Mouse (Mus musculus): ENCODE results near the gene Zfp984.
"Not testable (repeated sequence)": the region's sequence is repeated elsewhere in the genome, so short reads cannot be mapped to it uniquely, and the experiment has no call there.

The Zfp984 gene

DNA sequence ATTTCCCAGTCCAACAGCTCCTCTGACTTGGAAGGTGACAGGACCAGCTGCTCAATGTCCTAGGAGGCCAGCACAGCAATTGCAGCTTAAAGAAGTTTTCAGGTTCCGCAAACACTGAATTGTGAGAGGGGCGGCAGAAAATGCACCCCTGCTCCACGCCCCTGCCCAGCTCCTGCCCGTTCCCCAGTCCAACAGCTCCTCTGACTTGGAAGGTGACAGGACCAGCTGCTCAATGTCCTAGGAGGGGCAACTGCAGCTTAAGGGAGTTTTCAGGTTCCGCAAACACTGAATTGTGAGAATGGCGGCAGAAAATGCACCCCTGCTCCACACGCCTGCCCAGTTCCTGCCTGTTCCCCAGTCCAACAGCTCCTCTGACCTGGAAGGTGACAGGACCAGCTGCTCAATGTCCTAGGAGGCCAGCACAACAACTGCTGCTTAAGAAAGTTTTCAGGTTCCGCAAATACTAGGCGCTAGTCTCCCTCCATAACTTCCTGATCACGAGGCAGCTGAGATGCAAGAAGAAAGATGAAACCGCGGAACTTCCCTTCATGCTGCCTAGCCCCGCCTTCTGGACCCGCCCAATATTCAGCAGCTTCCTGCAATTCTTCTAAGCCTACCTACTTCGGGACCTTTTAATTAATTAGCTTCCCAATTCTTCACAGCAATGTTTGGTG is at the start of gene Zfp984:
Zfp984 (minus strand) TSS at position 497 of the 674 bp plus-strand sequence.
- not testable (repeated sequence) for DNase-seq (ENCODE audit: low read depth, low spot score)

- DNase-seq (ENCODE audit: low read depth, low spot score): no peak
These were observed 41.2 kb upstream of the Zfp984 start for GRCm38 (mm10) chr4:147850776-147851175.

DNA sequence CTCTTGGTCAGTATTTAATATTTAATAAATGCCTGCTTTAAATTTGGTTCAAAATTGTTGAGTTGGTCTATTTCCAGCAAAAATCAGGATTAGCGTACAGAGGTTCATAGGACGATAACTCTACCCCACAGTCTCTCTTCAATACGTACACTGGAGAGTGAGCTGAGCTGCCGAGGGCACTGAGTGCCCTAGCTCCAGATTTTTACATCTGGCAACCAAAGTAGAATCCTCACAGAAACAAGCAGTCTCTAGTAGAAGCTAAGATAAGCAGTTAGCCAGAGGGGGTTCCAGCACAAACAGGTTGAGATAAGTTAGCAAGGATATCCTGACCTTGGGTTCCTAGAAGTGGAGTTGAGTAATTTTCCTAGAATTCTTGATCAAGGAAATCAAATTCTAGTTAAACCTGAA is 39.0 kb upstream of the Zfp984 start:
- DNase-seq (ENCODE audit: low read depth, low spot score): peak; percentile 58

DNA sequence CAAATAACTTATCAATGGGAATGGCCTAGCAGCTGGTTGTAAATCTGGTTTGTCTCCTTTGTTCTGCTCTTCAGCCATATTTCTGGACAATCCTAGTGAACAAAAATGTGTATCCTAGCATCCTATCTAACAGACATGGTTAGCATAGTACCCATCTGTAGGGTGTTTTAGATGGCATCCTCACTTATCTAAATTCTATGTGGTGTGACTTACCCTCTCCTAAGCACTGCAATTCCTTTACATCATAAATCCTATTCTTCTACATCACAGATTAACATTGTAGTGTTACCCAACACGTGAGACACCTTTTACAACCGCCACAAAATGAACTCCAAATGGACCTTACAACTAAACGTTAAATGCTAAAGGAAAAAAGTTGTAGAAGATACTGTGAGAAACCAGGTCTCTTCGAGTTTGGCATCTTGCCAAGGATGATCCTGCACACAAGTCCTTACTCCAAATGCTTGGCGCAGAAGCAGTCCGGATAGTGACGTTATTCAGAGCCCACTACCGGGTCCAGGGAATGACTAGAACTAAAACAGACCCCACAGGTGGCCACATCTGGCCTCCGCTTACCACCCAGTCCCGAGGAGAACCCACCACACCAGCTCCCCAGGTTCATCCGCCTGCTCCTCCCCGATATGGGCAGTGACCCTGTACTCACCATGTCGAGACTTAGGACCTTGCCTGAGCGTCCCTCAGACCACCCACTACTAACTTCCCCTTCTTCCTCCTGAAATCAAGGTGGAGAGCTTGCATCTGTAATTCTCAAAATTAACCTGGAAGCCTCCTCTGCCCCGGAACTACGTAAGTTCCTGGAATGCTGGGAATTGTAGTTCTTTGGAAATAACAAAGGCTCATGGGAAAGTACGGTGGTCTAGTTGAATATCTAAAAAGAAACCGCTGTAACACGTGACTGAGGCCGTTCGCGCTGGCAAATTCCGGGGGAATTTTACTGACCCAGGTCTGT is 38.3 kb upstream of the Zfp984 start, which contains the start of gene Zfp933:
Zfp933 (minus strand) TSS at position 753 of the 970 bp plus-strand sequence.
- peak; percentile 72 for DNase-seq (ENCODE audit: low read depth, low spot score)

- DNase-seq (ENCODE audit: low read depth, low spot score): no peak
These were observed 33.3 kb upstream of the Zfp984 start for GRCm38 (mm10) chr4:147842871-147843270.

- DNase-seq (ENCODE audit: low read depth, low spot score): not testable (repeated sequence)
These were observed 29.7 kb upstream of the Zfp984 start for GRCm38 (mm10) chr4:147839282-147839681.

GRCm38 (mm10) chr4:147824389-147824788 is 14.8 kb upstream of the Zfp984 start:
- DNase-seq (ENCODE audit: low read depth, low spot score): no peak

- DNase-seq (ENCODE audit: low read depth, low spot score): not testable (repeated sequence)
These were observed 11.8 kb upstream of the Zfp984 start for GRCm38 (mm10) chr4:147821414-147821813.

DNA sequence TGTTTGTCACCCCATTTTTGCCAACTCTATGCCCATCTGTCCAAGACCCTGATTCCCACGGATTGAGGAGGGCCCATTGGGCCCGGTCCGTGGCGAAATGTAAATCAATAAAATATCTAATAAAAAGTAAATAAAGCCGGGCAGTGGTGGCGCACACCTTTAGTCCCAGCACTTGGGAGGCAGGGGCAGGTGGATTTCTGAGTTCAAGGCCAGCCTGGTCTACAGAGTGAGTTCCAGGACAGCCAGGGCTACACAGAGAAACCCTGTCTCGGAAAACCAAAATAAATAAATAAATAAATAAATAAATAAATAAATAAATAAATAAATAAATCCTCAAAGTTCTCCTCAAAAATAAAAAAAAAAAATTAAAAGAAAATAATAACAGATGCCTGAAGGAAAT is 10.1 kb upstream of the Zfp984 start:
- DNase-seq (ENCODE audit: low read depth, low spot score): not testable (repeated sequence)

DNA sequence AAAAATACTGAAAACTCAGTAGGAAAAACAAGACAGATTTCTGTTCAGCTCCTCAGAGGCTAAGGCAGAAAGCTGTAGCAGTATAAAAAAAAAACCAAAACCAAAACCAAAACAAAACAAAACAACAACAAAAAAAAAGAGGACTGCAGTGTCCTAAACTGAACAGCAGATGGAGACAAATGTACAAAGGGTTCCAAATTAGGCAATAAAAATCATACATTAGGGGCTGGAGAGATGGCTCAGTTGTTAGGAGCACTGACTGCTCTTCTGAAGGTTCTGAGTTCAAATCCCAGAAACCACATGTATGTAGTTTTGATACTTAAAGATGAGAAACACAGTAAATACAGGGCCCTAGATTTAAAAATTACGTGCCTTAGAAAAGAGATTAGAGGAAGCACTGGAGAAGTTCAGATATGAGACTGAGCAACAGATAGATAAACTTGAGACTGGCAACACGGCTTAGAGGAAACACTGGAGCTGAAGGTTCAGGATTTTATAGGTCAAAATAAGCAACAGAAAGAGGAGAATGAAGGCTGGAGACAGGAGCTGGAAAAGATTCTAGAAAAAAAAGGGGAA is 5.1 kb upstream of the Zfp984 start:
- DNase-seq (ENCODE audit: low read depth, low spot score): no peak

DNA sequence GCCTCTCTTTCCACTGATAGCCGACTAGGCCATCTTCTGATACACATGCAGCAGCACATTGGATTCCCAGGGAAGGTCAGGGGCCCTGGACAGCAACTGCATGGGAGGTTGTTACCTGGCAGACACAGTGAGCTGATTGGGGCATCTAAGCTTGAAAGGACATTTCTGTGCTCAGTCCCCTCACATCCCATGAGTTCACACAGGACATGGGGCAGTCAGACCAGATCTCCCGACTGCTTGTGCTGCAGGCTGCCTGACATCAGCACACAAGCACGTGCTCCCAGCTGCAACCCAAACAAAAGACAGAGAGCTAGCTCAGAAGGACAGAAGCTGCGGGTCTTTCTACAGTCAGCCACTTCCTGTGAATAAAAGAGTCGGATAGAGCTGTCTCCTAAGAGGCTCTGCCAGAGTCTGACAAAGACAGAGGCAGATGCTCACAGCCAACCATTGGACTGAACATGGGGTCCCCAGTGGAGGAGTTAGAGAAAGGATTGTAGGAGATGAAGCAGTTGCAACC is 3.7 kb upstream of the Zfp984 start:
- no peak for DNase-seq (ENCODE audit: low read depth, low spot score)

GRCm38 (mm10) chr4:147809966-147810304 is 347 bp upstream of the Zfp984 start:
- not testable (repeated sequence) for DNase-seq (ENCODE audit: low read depth, low spot score)

- DNase-seq (ENCODE audit: low read depth, low spot score): not testable (repeated sequence)
These were observed 1.1 kb downstream of the Zfp984 start for GRCm38 (mm10) chr4:147808483-147808882.

- DNase-seq (ENCODE audit: low read depth, low spot score): not testable (repeated sequence)
These were observed 14.3 kb downstream of the Zfp984 start for GRCm38 (mm10) chr4:147795308-147795707.

DNA sequence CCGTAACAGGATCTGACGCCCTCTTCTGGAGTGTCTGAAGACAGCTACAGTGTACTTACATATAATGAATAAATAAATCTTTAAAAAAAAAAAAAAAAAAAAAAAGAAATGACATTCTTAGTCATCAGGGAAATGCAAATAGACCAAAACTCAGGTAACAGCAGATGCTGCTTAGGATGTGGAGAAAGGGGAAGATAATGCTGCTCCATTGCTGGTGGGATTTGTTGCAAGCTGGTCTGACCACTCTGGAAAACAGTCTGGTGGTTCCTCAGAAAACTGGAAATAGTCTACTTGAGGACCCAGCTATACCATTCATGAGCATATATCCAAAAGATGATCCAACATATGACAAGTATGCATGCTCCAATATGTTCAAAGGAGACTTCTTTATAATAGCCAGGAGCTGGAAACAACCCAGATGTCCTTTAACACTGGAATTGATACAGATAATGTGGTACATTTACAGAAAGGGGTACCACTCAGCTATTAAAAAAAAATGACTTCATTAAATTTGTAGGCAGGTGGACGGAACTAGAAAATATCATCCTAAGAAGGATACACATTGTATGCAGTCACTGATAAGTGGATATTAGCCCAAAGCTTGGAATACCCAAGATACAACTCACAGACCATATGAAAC is 15.4 kb downstream of the Zfp984 start:
- DNase-seq (ENCODE audit: low read depth, low spot score): not testable (repeated sequence)

DNA sequence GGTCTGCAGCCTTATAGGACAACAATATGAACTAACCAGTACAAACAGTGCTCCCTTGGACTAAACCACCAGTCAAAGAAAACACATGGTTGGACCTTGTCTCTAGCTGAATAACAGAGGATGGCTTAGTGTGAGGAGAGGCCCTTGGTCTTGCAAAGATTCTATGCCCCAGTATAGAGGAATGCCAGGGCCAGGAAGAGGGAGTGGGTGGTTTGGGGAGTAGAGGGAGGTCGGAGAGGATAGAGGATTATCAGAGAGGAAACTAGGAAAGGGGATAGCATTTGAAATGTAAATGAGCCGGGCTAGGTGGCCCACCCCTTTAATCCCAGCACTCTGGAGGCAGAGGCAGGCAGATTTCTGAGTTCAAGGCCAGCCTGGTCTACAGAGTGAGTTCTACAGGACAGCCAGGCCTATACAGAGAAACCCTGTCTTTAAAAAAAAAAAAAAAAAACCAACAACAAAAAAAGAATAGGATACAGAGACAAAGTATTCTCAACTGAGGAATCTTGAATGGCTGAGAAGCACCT is 16.1 kb downstream of the Zfp984 start:
- not testable (repeated sequence) for DNase-seq (ENCODE audit: low read depth, low spot score)

GRCm38 (mm10) chr4:147791729-147792128 is 17.9 kb downstream of the Zfp984 start:
- DNase-seq (ENCODE audit: low read depth, low spot score): not testable (repeated sequence)

DNA sequence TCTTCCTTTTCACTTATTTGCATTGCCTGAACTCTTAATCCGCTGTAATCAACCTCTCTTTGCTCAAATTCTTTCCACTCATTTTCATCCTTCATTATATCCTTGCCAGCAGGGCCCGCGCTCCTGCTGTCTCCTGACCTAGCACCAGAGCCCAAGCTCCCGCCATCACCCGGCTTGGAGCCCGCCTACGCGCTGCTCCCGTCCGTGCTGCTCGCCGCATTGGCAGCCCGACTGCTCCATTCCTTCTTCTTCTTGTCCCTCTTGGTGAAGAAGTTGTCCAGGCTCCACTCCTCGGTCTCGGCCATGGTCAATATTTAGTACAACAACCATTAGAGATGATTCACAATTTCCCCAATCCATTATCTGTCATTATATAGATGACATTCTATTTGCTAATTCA is 63.3 kb downstream of the Zfp984 start:
- DNase-seq (ENCODE audit: low read depth, low spot score): not testable (repeated sequence)

GRCm38 (mm10) chr4:147738636-147739369 is 70.8 kb downstream of the Zfp984 start:
- DNase-seq (ENCODE audit: low read depth, low spot score): not testable (repeated sequence)
